Mouse (Mus musculus): ENCODE data around the gene Gckr.

DNA sequence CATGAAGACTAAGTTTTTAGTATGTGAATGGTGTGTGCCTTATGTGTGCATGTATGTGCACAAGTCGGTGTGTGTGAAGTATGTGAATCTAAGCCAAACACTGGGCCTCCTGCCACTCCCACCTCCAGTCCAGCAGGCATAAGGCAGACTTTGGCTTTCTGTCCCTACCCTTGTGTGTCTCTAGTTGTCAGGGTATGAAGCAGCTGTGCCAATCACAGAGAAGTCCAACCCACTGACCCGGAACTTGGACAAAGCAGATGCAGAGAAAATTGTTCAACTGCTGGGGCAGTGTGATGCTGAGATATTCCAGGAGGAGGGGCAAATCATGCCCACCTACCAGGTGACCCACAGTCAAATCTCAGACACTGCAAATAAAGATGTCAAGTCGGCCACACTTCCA, 738 bp downstream of the Gckr start:
- TF ChIP-seq CTCF (IDR thresholded peaks at IDR 0.05; ENCODE audit: insufficient read depth, low read depth, low read length) = no peak
- no peak for TF ChIP-seq POLR2A (IDR thresholded peaks at IDR 0.05; ENCODE audit: insufficient read depth, low read depth, low read length)

All from olfactory bulb, adult 2 months (tissue).